Comparison of ENCODE assay signal across 8 mouse cellular contexts in genomic region chr11:79961346-79962124, GRCm38 (mm10). TPM values are rescaled to one million over a fixed set of nuclear protein-coding genes. Genes with fewer than 3 reads are reported as not detected.
DNase-seq lines count a peak whose midpoint lies in the region; ATAC-seq lines count a peak whose summit lies in the region.

No protein-coding gene starts in this region.

- 0 out of 2 replicates have a peak, but pooled peaks cover 4% of the 10 kb centered on the region for H3K27me3 ChIP-seq in forebrain, embryonic 10.5 days (ENCODE audit: poor library complexity, severe bottlenecking)
- no peaks in the 10 kb centered on the region for H3K27me3 ChIP-seq in midbrain, embryonic 16.5 days (ENCODE audit: control insufficient read depth, insufficient read depth, low read depth, low read length)

- peak overlapping the region; percentile 69 for H3K9ac ChIP-seq in midbrain, embryonic 16.5 days (ENCODE audit: low read depth, low read length)

- H3K4me3 ChIP-seq in forebrain, embryonic 10.5 days = peak overlapping the region; percentile 66
- peak overlapping the region; percentile 78 for H3K4me3 ChIP-seq in midbrain, embryonic 16.5 days (ENCODE audit: low read depth, low read length)

- H3K4me2 ChIP-seq in midbrain, embryonic 16.5 days (ENCODE audit: low read length) = peak overlapping the region; percentile 89

- WGBS in forebrain, embryonic 10.5 days = 7% methylated on average over 27 of the region's 27 CpGs
- WGBS in midbrain, embryonic 16.5 days = 7% methylated on average over 27 of the region's 27 CpGs

- no peaks in the 10 kb centered on the region for H3K9me3 ChIP-seq in forebrain, embryonic 10.5 days
- H3K9me3 ChIP-seq in midbrain, embryonic 16.5 days (replicated peaks; ENCODE audit: control insufficient read depth, low read length, poor library complexity, severe bottlenecking) = no peaks in the 10 kb centered on the region

- no peak for ATAC-seq in midbrain, embryonic 16.5 days

- peaks cover 14% of the 10 kb centered on the region for H3K4me1 ChIP-seq in forebrain, embryonic 10.5 days
- peaks cover 11% of the 10 kb centered on the region for H3K4me1 ChIP-seq in midbrain, embryonic 16.5 days (ENCODE audit: control insufficient read depth, insufficient read depth, low read length)

- peak; percentile 7 to 13 for DNase-seq in cerebellum, postnatal 10 days
- DNase-seq in cerebellum, adult 18-20 months = no peak
- peak; percentile 14 for DNase-seq in CD4-positive helper T cell, adult 2 months (ENCODE audit: low read depth, low spot score)
- peak; percentile 16 for DNase-seq in forebrain, embryonic 10.5 days (ENCODE audit: extremely low spot score, low spot score)
- peak; percentile 37 for DNase-seq in kidney, postnatal 10 days
- DNase-seq in frontal cortex, postnatal 25 days (ENCODE audit: low spot score in 2 of 2) = no peak
- DNase-seq in layer of hippocampus, adult 8-10 months (ENCODE audit: low spot score in 2 of 2) = no peak

- peak overlapping the region; percentile 84 for H3K27ac ChIP-seq in forebrain, embryonic 10.5 days
- peak overlapping the region; percentile 62; the same call in 1 of the 2 replicates for H3K27ac ChIP-seq in midbrain, embryonic 16.5 days (ENCODE audit: low read length)

- peaks cover 40% of the 10 kb centered on the region for H3K36me3 ChIP-seq in forebrain, embryonic 10.5 days (replicated peaks)
- H3K36me3 ChIP-seq in midbrain, embryonic 16.5 days (ENCODE audit: control insufficient read depth, insufficient read depth, low read length) = peaks cover 12% of the 10 kb centered on the region

RNA-seq across cellular contexts. Expression of gene Utp6, which starts 0.7 kb away (rescaled TPM):
- 80.1 and 81.2 TPM in 2 replicates for polyA plus RNA-seq in forebrain, embryonic 10.5 days (2016; fragmentation: Nextera tagmentation; extraction: Ambion mirVana)
- 39.2 and 46.0 TPM in 2 replicates for polyA plus RNA-seq in midbrain, embryonic 16.5 days (2015; fragmentation: Nextera tagmentation; extraction: Ambion mirVana)
- 10 to 100 TPM; 25.7 to 35.9 (median 28.6) TPM for total RNA-seq in layer of hippocampus, adult 8-10 months (2022)

RNA-seq across cellular contexts. Expression of gene Suz12, which starts 31.4 kb away (rescaled TPM):
- 23.1 and 23.7 TPM in 2 replicates for polyA plus RNA-seq in forebrain, embryonic 10.5 days (2016; fragmentation: Nextera tagmentation; extraction: Ambion mirVana)
- 11.7 and 13.2 TPM in 2 replicates for polyA plus RNA-seq in midbrain, embryonic 16.5 days (2015; fragmentation: Nextera tagmentation; extraction: Ambion mirVana)
- 10 to 100 TPM; 35.1 to 45.0 (median 42.2) TPM for total RNA-seq in layer of hippocampus, adult 8-10 months (2022)

Comparison
In these comparisons a context has a peak if more than half of its experiments do, and no peak if none do; other contexts are left out.
1. DNase-seq: peak in cerebellum, postnatal 10 days (2 of 2), CD4-positive helper T cell, adult 2 months (single experiment), forebrain, embryonic 10.5 days (single experiment) and kidney, postnatal 10 days (single experiment); none in cerebellum, adult 18-20 months (0 of 2), frontal cortex, postnatal 25 days (0 of 2) and layer of hippocampus, adult 8-10 months (0 of 2).